Mouse (Mus musculus) embryonic facial prominence, embryonic 10.5 days (tissue): Measurements from ENCODE around the gene Ift20. TPM values are rescaled to one million over a fixed set of nuclear protein-coding genes. Genes with fewer than 3 reads are reported as not detected.
"Not testable (repeated sequence)": the region's sequence is repeated elsewhere in the genome, so short reads cannot be mapped to it uniquely, and the experiment has no call there.

Source experiments
- DNase-seq: peaks from one replicate; pipeline ENCODE4 v3.0.0-alpha.2; 2017; ENCODE audit warnings: low spot score
- H3K27ac ChIP-seq: fragments of 300-500 bp; sonication (generic); replicated peaks from 2 replicates; pipeline ENCODE4 v1.5.1; 2016; ENCODE audit warnings: mild to moderate bottlenecking
- H3K27me3 ChIP-seq: fragments of 300-500 bp; sonication (generic); replicated peaks from 2 replicates; pipeline ENCODE4 v1.6.1; 2016; ENCODE audit warnings: low read depth, mild to moderate bottlenecking; ENCODE audit not compliant: poor library complexity, severe bottlenecking
- H3K36me3 ChIP-seq: fragments of 300-500 bp; sonication (generic); replicated peaks from 2 replicates; pipeline ENCODE4 v1.6.1; 2016; ENCODE audit warnings: mild to moderate bottlenecking, moderate library complexity
- H3K4me1 ChIP-seq: fragments of 300-500 bp; sonication (generic); 2 replicates; pipeline ENCODE4 v1.6.1; 2016
- H3K4me3 ChIP-seq: fragments of 300-500 bp; sonication (generic); 2 replicates; pipeline ENCODE4 v1.5.1; 2016; ENCODE audit warnings: mild to moderate bottlenecking, moderate library complexity
- H3K9me3 ChIP-seq: fragments of 300-500 bp; sonication (generic); 2 replicates; pipeline ENCODE4 v1.6.1; 2016; ENCODE audit warnings: mild to moderate bottlenecking
- WGBS: fragments of 180-500 bp; shearing (Covaris S2); methylation state at CpG from one replicate; pipeline ENCODE4 v1.1.7; 2016; 5-methylcytosine and 5-hydroxymethylcytosine counted together
- polyA plus RNA-seq: library from polyadenylated mRNA; unstranded; fragments of >200 nt; fragmentation: Nextera tagmentation; extraction: Ambion mirVana; gene quantifications from 2 replicates; pipeline ENCODE4 v1.2.1, GENCODE M21; 2016

Gene Ift20
- polyA plus RNA-seq, 1 experiment from 2014 or later: 95.2 TPM

DNA sequence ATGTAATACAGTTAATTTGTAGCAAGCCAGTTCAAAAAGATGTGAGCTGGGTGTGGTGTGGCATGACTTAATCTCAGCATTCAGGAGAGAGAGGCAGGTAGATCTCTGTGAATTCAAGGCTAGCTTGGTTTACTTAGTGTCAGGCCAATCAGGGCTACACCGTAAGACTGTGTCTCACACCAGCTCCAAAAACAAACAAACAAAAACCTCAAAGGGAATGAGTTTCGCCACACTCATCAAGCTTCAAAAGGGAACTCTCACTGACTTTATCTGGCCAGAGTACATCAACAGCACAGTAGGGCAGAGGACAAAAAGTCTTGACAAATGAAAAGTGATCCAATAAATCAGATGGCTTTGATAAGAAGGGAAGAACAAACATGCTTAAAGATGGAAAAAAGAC lies 38.8 kb downstream of the Ift20 start:
- H3K9me3 ChIP-seq: no peaks in the 10 kb centered on the region
- H3K36me3 ChIP-seq: peaks cover 87% of the 10 kb centered on the region
- 74% methylated on average over 2 of the region's 2 CpGs for WGBS
- H3K4me1 ChIP-seq: no peaks in the 10 kb centered on the region
- no peak overlapping the region for H3K4me3 ChIP-seq
- no peak for DNase-seq
- no peaks in the 10 kb centered on the region for H3K27me3 ChIP-seq
- H3K27ac ChIP-seq: no peak overlapping the region

DNA sequence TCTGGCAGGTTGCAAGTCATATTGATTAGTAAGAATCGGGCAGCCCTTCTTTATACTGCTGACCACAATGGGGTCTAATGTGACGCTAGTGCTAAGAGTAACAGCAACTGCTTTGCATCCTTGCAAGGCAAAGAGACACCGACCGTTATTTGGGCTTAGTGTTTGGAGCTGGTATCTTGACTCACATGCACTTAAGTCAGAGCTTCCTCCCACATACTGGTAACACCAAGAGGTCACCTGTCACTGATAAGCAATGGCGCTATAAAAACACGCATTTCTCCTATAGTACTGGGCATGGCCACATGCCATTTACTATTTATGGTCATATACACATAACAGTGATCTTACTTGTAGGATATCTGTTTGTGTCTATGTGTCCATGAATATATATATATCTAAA lies 46.7 kb downstream of the Ift20 start:
- 92% methylated on average over 6 of the region's 6 CpGs for WGBS
- H3K27ac ChIP-seq: no peak overlapping the region
- DNase-seq: no peak
- 0 out of 2 replicates have a peak, but pooled peaks cover 4% of the 10 kb centered on the region for H3K9me3 ChIP-seq
- no peaks in the 10 kb centered on the region for H3K4me1 ChIP-seq
- no peaks in the 10 kb centered on the region for H3K27me3 ChIP-seq
- H3K36me3 ChIP-seq: peaks cover 85% of the 10 kb centered on the region
- no peak overlapping the region for H3K4me3 ChIP-seq

GRCm38 (mm10) chr11:78586099-78586498 lies 49.9 kb downstream of the Ift20 start:
- Histone ChIP-seq H3K4me3 (no peak overlapping the region), H3K36me3 (peaks cover 70% of the 10 kb centered on the region), H3K27me3 (no peaks in the 10 kb centered on the region), H3K4me1 (no peaks in the 10 kb centered on the region), H3K27ac (no peak overlapping the region), H3K9me3 (0 out of 2 replicates have a peak, but pooled peaks cover 4% of the 10 kb centered on the region)
- no peak for DNase-seq

DNA sequence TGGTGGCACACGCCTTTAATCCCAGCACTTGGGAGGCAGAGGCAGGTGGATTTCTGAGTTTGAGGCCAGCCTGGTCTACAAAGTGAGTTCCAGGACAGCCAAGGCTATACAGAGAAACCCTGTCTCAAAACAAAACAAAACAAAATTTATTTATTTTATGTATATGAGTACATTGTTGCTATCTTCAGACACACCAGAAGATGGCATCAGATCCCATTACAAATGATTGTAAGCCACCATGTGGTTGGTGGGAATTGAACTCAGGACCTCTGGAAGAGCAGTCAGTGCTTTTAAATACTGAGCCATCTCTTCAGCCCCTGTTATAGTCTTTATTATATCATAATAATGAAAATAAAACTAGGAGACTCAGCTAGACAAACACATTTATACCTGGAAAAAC lies 51.5 kb downstream of the Ift20 start:
- not testable (repeated sequence) for H3K4me1 ChIP-seq
- WGBS: 93% methylated on average over 1 of the region's 1 CpGs

More for the DNA sequence above, 51.5 kb downstream of the Ift20 start:
- not testable (repeated sequence) for H3K27ac ChIP-seq, DNase-seq, H3K4me3 ChIP-seq, H3K27me3 ChIP-seq, H3K9me3 ChIP-seq
- peaks cover 54% of the 10 kb centered on the region for H3K36me3 ChIP-seq

Other genes starting within 250 kb of the Ift20 start
- gene BC030499, start 245.5 kb upstream of the Ift20 start, polyA plus RNA-seq: 0.48 and 0.49 TPM in 2 replicates
- 65.7 and 73.1 TPM in 2 replicates for gene Spag5, start 234.8 kb upstream of the Ift20 start, polyA plus RNA-seq
- gene Aldoc, start 213.4 kb upstream of the Ift20 start, polyA plus RNA-seq: 3.0 and 3.2 TPM in 2 replicates
- gene Pigs, start 207.9 kb upstream of the Ift20 start, polyA plus RNA-seq: 73.7 and 74.9 TPM in 2 replicates
- gene Unc119, start 192.9 kb upstream of the Ift20 start, polyA plus RNA-seq: 67.7 and 69.1 TPM in 2 replicates
- 0.21 and 0.26 TPM in 2 replicates for gene Foxn1, start 149.8 kb upstream of the Ift20 start, polyA plus RNA-seq
- not detected in 2 replicates for gene Slc13a2, start 114.1 kb upstream of the Ift20 start, polyA plus RNA-seq
- gene Slc46a1, start 70.7 kb upstream of the Ift20 start, polyA plus RNA-seq: 14.9 and 18.4 TPM in 2 replicates
- 5.0 and 6.0 TPM in 2 replicates for gene Sarm1, start 38.6 kb upstream of the Ift20 start, polyA plus RNA-seq
- gene Vtn, start 37.3 kb upstream of the Ift20 start, polyA plus RNA-seq: 16.3 and 16.7 TPM in 2 replicates
- gene Sebox, start 32.9 kb upstream of the Ift20 start, polyA plus RNA-seq: not detected in 2 replicates
- gene Tmem199, start 24.2 kb upstream of the Ift20 start, polyA plus RNA-seq: 75.9 and 76.0 TPM in 2 replicates
- 175 and 178 TPM in 2 replicates for gene Poldip2, start 24.2 kb upstream of the Ift20 start, polyA plus RNA-seq
- gene Tnfaip1, start within 50 bp of the Ift20 start, polyA plus RNA-seq: 91.6 and 92.4 TPM in 2 replicates
- gene Tmem97, start 14.4 kb downstream of the Ift20 start, polyA plus RNA-seq: 89.6 and 96.6 TPM in 2 replicates
- 15.8 and 16.4 TPM in 2 replicates for gene Nlk, start 161.0 kb downstream of the Ift20 start, polyA plus RNA-seq
- gene Ccnq, start 215.4 kb downstream of the Ift20 start, polyA plus RNA-seq: 36.6 and 37.9 TPM in 2 replicates